In genomic region chr2:168207883-168208282, GRCm38 (mm10) we compare ENCODE assay signal across 8 mouse cellular contexts. TPM values are rescaled to one million over a fixed set of nuclear protein-coding genes. Genes with fewer than 3 reads are reported as not detected.
DNase-seq lines count a peak whose midpoint lies in the region; ATAC-seq and TF ChIP-seq lines count a peak whose summit lies in the region.

No protein-coding gene starts in this region.

- no peak for ATAC-seq in erythroblast, adult 5-6 weeks (replicated peaks; ENCODE audit: low FRiP score, poor library complexity, severe bottlenecking)
- ATAC-seq in liver, embryonic 12.5 days, result no peak

- H3K27ac ChIP-seq in spleen, adult 2 months (ENCODE audit: insufficient read depth, low read length), result peak overlapping the region; percentile 98; the same call in 1 of the 2 replicates
- peak overlapping the region; percentile 98 for H3K27ac ChIP-seq in liver, embryonic 12.5 days

- H3K27me3 ChIP-seq in erythroblast, embryonic 14.5 days (ENCODE audit: control insufficient read depth), result no peaks in the 10 kb centered on the region
- no peaks in the 10 kb centered on the region for H3K27me3 ChIP-seq in spleen, adult 2 months (ENCODE audit: control insufficient read depth, insufficient read depth, low read length)
- no peaks in the 10 kb centered on the region for H3K27me3 ChIP-seq in liver, embryonic 12.5 days (replicated peaks)

- H3K9ac ChIP-seq in liver, embryonic 12.5 days, result peak overlapping the region; percentile 99; the same call in 1 of the 2 replicates

- peak overlapping the region; percentile 83 for H3K4me2 ChIP-seq in liver, embryonic 12.5 days

- TF ChIP-seq CTCF in spleen, adult 2 months (IDR thresholded peaks at IDR 0.05; ENCODE audit: extremely low read depth, insufficient read depth, insufficient read length, insufficient replicate concordance), result no peak

- DNase-seq in spleen, adult 2 months (ENCODE audit: low read depth in 1 of 2, low spot score in 2 of 2), result no peak
- no peak for DNase-seq in spleen, postnatal 10 days (ENCODE audit: low spot score in 2 of 2)
- DNase-seq in testis, postnatal 10 days (ENCODE audit: low spot score), result peak; percentile 80
- no peak for DNase-seq in cerebellum, postnatal 36 days
- no peak for DNase-seq in urinary bladder, postnatal 25 days (ENCODE audit: low spot score)

- peaks cover 81% of the 10 kb centered on the region for H3K36me3 ChIP-seq in erythroblast, embryonic 14.5 days (ENCODE audit: control insufficient read depth)
- peaks cover 12% of the 10 kb centered on the region for H3K36me3 ChIP-seq in spleen, adult 2 months (ENCODE audit: control insufficient read depth, insufficient read depth, low read length)
- peaks cover 68% of the 10 kb centered on the region for H3K36me3 ChIP-seq in liver, embryonic 12.5 days

- peak overlapping the region; percentile 97 for H3K4me3 ChIP-seq in erythroblast, embryonic 14.5 days (replicated peaks)
- H3K4me3 ChIP-seq in spleen, adult 2 months (ENCODE audit: extremely low read depth, insufficient read depth, insufficient read length), result no peak overlapping the region
- H3K4me3 ChIP-seq in liver, embryonic 12.5 days, result no peak overlapping the region

- no peak for TF ChIP-seq POLR2A in spleen, adult 2 months (IDR thresholded peaks at IDR 0.05; ENCODE audit: low read depth, low read length)

- H3K4me1 ChIP-seq in erythroblast, embryonic 14.5 days (ENCODE audit: control insufficient read depth), result peaks cover 36% of the 10 kb centered on the region
- H3K4me1 ChIP-seq in spleen, adult 2 months (ENCODE audit: control insufficient read depth, insufficient read depth, insufficient read length), result peaks cover 14% of the 10 kb centered on the region
- peaks cover 38% of the 10 kb centered on the region for H3K4me1 ChIP-seq in liver, embryonic 12.5 days

- no peaks in the 10 kb centered on the region for H3K9me3 ChIP-seq in erythroblast, embryonic 14.5 days (ENCODE audit: control insufficient read depth, low read length)
- H3K9me3 ChIP-seq in liver, embryonic 12.5 days (replicated peaks), result no peaks in the 10 kb centered on the region

- 95% methylated on average over 3 of the region's 3 CpGs for WGBS in spleen, adult 2 months
- WGBS in liver, embryonic 12.5 days (ENCODE audit: insufficient replicate concordance), result 76% methylated on average over 3 of the region's 3 CpGs

RNA-seq across cellular contexts. Expression of gene Adnp, which starts 1.0 kb away (rescaled TPM):
- 0.53 and 0.71 TPM in 2 replicates for polyA plus RNA-seq in erythroblast, embryonic 14.5 days (2012)
- 10.6 and 12.7 TPM in 2 replicates for total RNA-seq in erythroblast, adult 5-6 weeks (2015; ENCODE audit: low replicate concordance)
- 0.17 and 5.4 TPM in 2 replicates for total RNA-seq in erythroblast, adult 5-6 weeks (2017; ENCODE audit: low replicate concordance)
- polyA plus RNA-seq in spleen, adult 2 months (2012; rRNA removed), result 15.7 and 15.8 TPM in 2 replicates
- polyA plus RNA-seq in liver, embryonic 12.5 days (2016; fragmentation: Nextera tagmentation; extraction: Ambion mirVana), result 7.7 and 8.6 TPM in 2 replicates

RNA-seq across cellular contexts. Expression of gene Gm20716, which starts 22.3 kb away (rescaled TPM):
- polyA plus RNA-seq in erythroblast, embryonic 14.5 days (2012), result not detected in 2 replicates
- total RNA-seq in erythroblast, adult 5-6 weeks (2015; ENCODE audit: low replicate concordance), result 15.5 and 30.9 TPM in 2 replicates
- 29.1 and 31.1 TPM in 2 replicates for total RNA-seq in erythroblast, adult 5-6 weeks (2017; ENCODE audit: low replicate concordance)
- 1.1 TPM in 1 of 2 replicates, not detected in the other for polyA plus RNA-seq in spleen, adult 2 months (2012; rRNA removed)
- 6.4 and 7.3 TPM in 2 replicates for polyA plus RNA-seq in liver, embryonic 12.5 days (2016; fragmentation: Nextera tagmentation; extraction: Ambion mirVana)

RNA-seq across cellular contexts. Expression of gene Dpm1, which starts 22.5 kb away (rescaled TPM):
- polyA plus RNA-seq in erythroblast, embryonic 14.5 days (2012), result 8.9 and 9.1 TPM in 2 replicates
- total RNA-seq in erythroblast, adult 5-6 weeks (2015; ENCODE audit: low replicate concordance), result 113 and 131 TPM in 2 replicates
- total RNA-seq in erythroblast, adult 5-6 weeks (2017; ENCODE audit: low replicate concordance), result 37.8 and 105 TPM in 2 replicates
- 14.6 and 19.6 TPM in 2 replicates for polyA plus RNA-seq in spleen, adult 2 months (2012; rRNA removed)
- 94.0 and 104 TPM in 2 replicates for polyA plus RNA-seq in liver, embryonic 12.5 days (2016; fragmentation: Nextera tagmentation; extraction: Ambion mirVana)

RNA-seq across cellular contexts. Expression of gene Mocs3, which starts 22.5 kb away (rescaled TPM):
- polyA plus RNA-seq in erythroblast, embryonic 14.5 days (2012), result 0.32 and 0.53 TPM in 2 replicates
- 1.0 and 1.3 TPM in 2 replicates for total RNA-seq in erythroblast, adult 5-6 weeks (2015; ENCODE audit: low replicate concordance)
- total RNA-seq in erythroblast, adult 5-6 weeks (2017; ENCODE audit: low replicate concordance), result 2.4 TPM in 1 of 2 replicates, not detected in the other
- 17.0 and 36.5 TPM in 2 replicates for polyA plus RNA-seq in spleen, adult 2 months (2012; rRNA removed)
- polyA plus RNA-seq in liver, embryonic 12.5 days (2016; fragmentation: Nextera tagmentation; extraction: Ambion mirVana), result 8.9 and 9.4 TPM in 2 replicates
